Mouse (Mus musculus): ENCODE measurements around the gene Wnt3a. TPM values are rescaled to one million over a fixed set of nuclear protein-coding genes. Genes with fewer than 3 reads are reported as not detected.

The Wnt3a gene
- not detected for polyA plus RNA-seq (2012; fragmentation: generic; extraction: Trizol)
- long read RNA-seq, experiment 1, result 0 reads
- long read RNA-seq, experiment 2, result 0 reads

DNA sequence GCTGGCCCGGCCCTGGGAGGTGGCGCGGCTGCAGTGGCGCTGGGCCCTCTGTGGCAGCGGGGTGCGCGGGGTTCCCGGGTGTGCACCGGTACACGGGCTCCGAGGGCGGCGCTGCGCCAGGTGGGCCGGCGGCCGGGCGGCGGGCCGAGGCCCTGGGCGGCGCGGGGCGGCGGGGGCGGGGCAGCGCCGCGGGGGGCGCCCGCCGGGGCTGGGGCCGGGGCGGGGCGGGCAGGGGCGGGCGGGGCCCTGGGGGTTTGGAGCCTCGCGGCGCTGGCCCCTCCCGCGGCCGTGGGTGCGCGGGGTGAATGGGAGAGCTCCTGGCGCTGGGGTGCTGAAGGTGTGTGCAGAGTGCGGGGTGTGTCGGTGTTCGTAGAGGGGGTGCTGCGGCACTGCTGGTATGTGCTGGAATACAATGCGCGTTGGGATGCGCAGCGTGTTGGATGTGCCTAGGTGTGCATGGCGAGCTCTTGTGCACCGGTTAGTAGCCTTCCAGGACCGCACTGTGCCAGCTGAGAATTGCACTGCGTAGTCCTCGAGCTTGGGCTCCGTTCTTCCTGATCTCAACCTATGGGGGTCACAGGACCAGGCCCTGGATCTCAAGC lies at the start of gene Wnt3a:
Gene Wnt3a, minus strand, starts transcription at position 51 of the 602 bp plus-strand sequence.
- no peak for TF ChIP-seq CEBPB (IDR thresholded peaks at IDR 0.05; ENCODE audit: low read depth)
- H3K27me3 ChIP-seq (ENCODE audit: control insufficient read depth, insufficient read depth, insufficient read length), result peaks cover 63% of the 10 kb centered on the region

DNA sequence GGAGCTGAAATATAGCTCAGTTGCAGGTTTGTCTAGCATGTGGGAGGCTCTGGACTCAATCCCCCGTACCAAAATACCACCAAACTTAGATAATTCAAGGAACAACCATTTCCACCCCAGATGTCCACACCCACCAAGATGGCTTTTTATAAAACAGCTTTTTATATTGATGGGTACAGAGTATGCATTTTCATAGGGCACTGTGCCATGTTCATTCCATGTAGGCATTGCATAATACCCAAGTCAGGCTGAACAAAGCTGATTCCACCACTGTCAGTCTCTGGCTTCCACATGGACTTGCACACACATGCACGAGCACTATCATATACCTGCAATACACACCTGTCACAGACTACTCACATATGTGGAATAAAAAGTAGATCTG lies 48.2 kb upstream of the Wnt3a start:
- Histone ChIP-seq H3K4me3 (ENCODE audit: insufficient read depth, poor library complexity, severe bottlenecking) (no peak overlapping the region), H3K79me2 (ENCODE audit: control insufficient read depth, insufficient read depth) (no peaks in the 10 kb centered on the region), H3K27me3 (ENCODE audit: control insufficient read depth, insufficient read depth, insufficient read length) (peaks cover 10% of the 10 kb centered on the region), H3ac (ENCODE audit: control insufficient read depth, insufficient read length, low read depth) (no peak overlapping the region), H3K79me3 (ENCODE audit: low read depth) (no peaks in the 10 kb centered on the region), H3K36me3 (ENCODE audit: control insufficient read depth, insufficient read depth) (no peaks in the 10 kb centered on the region)
- TF ChIP-seq CEBPB (IDR thresholded peaks at IDR 0.05; ENCODE audit: low read depth) (peak; percentile 10), MYOD1 (IDR thresholded peaks at IDR 0.05; ENCODE audit: control insufficient read depth, insufficient read length, low read depth) (no peak)

More for the DNA sequence above, at the start of gene Wnt3a:
- Histone ChIP-seq H3K36me3 (ENCODE audit: control insufficient read depth, insufficient read depth) (no peaks in the 10 kb centered on the region), H3K79me3 (ENCODE audit: low read depth) (no peaks in the 10 kb centered on the region), H3K4me3 (ENCODE audit: insufficient read depth, poor library complexity, severe bottlenecking) (no peak within 1 kb of the TSS), H3K79me2 (ENCODE audit: control insufficient read depth, insufficient read depth) (no peaks in the 10 kb centered on the region), H3ac (ENCODE audit: control insufficient read depth, insufficient read length, low read depth) (no peak within 1 kb of the TSS)

DNA sequence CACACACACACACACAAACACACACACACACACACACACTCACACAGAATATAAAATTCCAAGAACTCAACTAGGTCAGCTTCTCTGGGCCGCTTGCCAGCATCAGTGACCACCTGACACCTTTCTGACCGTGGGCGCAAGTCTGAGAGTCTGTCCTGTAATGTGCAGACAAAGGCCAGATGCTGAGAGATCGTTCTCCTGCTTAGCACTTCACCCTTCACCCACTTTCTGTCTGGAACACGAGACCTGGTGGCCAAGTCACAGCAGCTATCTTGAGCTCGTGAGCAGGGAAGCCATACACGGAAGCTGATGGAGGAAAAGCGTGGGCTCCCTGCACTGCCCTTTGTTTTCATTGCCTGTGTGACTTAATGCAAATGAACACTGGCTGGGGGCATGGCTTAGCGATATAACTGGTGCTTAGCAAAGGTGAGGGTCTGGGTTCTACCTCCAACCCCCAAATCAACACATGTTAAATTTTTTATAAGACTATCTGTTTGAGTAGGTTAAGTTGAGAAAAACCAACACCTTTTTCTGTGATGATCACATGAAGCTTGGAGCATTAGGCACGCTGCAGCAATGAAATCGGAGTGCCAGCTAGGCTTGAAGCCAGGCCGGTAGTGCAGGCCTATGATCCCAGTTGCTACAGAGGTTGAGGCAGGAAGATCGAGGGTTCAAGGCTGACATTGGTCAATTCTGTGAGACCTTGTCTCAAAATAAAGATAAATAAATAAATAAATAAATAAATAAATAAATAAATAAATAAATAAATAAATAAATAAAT lies 47.6 kb upstream of the Wnt3a start:
- H3ac ChIP-seq (ENCODE audit: control insufficient read depth, insufficient read length, low read depth), result no peak overlapping the region
- no peaks in the 10 kb centered on the region for H3K36me3 ChIP-seq (ENCODE audit: control insufficient read depth, insufficient read depth)
- H3K79me2 ChIP-seq (ENCODE audit: control insufficient read depth, insufficient read depth), result no peaks in the 10 kb centered on the region
- peaks cover 8% of the 10 kb centered on the region for H3K27me3 ChIP-seq (ENCODE audit: control insufficient read depth, insufficient read depth, insufficient read length)
- no peaks in the 10 kb centered on the region for H3K79me3 ChIP-seq (ENCODE audit: low read depth)
- TF ChIP-seq USF1 (IDR thresholded peaks at IDR 0.05; ENCODE audit: low read depth), result no peak
- no peak for TF ChIP-seq FOSL1 (IDR thresholded peaks at IDR 0.05; ENCODE audit: insufficient read depth, low read length, poor library complexity, severe bottlenecking)
- no peak for TF ChIP-seq MYOG (IDR thresholded peaks at IDR 0.05; ENCODE audit: control insufficient read depth, extremely low read depth, insufficient read length)
- TF ChIP-seq CTCF (IDR thresholded peaks at IDR 0.05; ENCODE audit: control insufficient read depth, insufficient read depth, insufficient read length), result no peak
- TF ChIP-seq CEBPB (IDR thresholded peaks at IDR 0.05; ENCODE audit: low read depth), result no peak
- no peak for TF ChIP-seq MAX (IDR thresholded peaks at IDR 0.05)
- TF ChIP-seq MYOD1 (IDR thresholded peaks at IDR 0.05; ENCODE audit: control insufficient read depth, insufficient read length, low read depth), result no peak
- H3K4me3 ChIP-seq (ENCODE audit: insufficient read depth, poor library complexity, severe bottlenecking), result no peak overlapping the region

DNA sequence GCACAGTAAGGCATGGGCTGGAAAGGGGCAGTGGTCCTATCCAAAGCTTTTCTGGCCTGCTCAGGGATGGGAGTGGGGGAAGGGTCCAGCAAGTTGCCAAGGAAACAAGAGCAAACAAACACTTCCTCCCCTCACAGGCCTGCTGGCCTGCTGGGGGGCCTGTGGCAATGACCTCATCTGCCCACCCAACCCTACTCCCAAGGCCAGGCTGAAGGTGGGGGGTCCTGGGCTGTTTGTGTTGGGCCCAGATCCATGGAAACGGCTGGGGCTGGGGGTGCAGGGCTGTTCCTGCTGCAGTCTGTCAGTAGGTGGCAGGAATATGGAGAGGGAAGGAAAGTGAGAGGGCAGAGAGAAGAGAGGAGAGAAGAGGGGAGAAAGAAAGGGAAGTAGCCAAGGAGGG lies 45.8 kb upstream of the Wnt3a start:
- H3K4me3 ChIP-seq (ENCODE audit: insufficient read depth, poor library complexity, severe bottlenecking), result no peak overlapping the region
- H3K36me3 ChIP-seq (ENCODE audit: control insufficient read depth, insufficient read depth), result no peaks in the 10 kb centered on the region
- H3ac ChIP-seq (ENCODE audit: control insufficient read depth, insufficient read length, low read depth), result no peak overlapping the region
- no peaks in the 10 kb centered on the region for H3K79me2 ChIP-seq (ENCODE audit: control insufficient read depth, insufficient read depth)
- peaks cover 4% of the 10 kb centered on the region for H3K27me3 ChIP-seq (ENCODE audit: control insufficient read depth, insufficient read depth, insufficient read length)
- no peaks in the 10 kb centered on the region for H3K79me3 ChIP-seq (ENCODE audit: low read depth)
- TF ChIP-seq CTCF (IDR thresholded peaks at IDR 0.05; ENCODE audit: control insufficient read depth, insufficient read depth, insufficient read length) (no peak), MAX (IDR thresholded peaks at IDR 0.05) (no peak), USF1 (IDR thresholded peaks at IDR 0.05; ENCODE audit: low read depth) (no peak), FOSL1 (IDR thresholded peaks at IDR 0.05; ENCODE audit: insufficient read depth, low read length, poor library complexity, severe bottlenecking) (no peak), MYOG (IDR thresholded peaks at IDR 0.05; ENCODE audit: control insufficient read depth, extremely low read depth, insufficient read length) (no peak), CEBPB (IDR thresholded peaks at IDR 0.05; ENCODE audit: low read depth) (no peak), MYOD1 (IDR thresholded peaks at IDR 0.05; ENCODE audit: control insufficient read depth, insufficient read length, low read depth) (no peak)

DNA sequence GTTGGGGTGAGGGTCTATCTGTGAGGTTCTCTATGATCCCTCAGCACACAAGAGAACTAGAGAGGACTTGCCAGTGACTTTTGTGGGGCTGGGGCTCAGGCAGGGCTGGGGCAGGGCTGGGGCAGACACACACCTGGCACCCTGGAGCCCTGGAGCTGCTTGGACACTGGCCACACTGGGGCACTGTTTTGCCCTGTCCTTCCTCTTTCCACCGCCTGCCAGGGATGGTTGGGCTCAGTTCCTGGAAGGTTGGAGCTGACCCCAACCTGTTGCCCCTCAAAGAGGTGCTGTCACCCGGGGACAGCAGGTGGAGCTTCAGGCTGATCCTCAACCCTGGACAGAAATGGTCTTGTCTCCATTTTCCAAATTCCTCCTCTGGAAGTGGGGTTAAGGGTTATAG lies 45.4 kb upstream of the Wnt3a start:
- TF ChIP-seq MYOD1 (IDR thresholded peaks at IDR 0.05; ENCODE audit: control insufficient read depth, insufficient read length, low read depth) (no peak), CEBPB (IDR thresholded peaks at IDR 0.05; ENCODE audit: low read depth) (no peak), FOSL1 (IDR thresholded peaks at IDR 0.05; ENCODE audit: insufficient read depth, low read length, poor library complexity, severe bottlenecking) (no peak)
- Histone ChIP-seq H3K79me2 (ENCODE audit: control insufficient read depth, insufficient read depth) (no peaks in the 10 kb centered on the region), H3K27me3 (ENCODE audit: control insufficient read depth, insufficient read depth, insufficient read length) (peaks cover 4% of the 10 kb centered on the region), H3K4me3 (ENCODE audit: insufficient read depth, poor library complexity, severe bottlenecking) (no peak overlapping the region), H3ac (ENCODE audit: control insufficient read depth, insufficient read length, low read depth) (no peak overlapping the region), H3K36me3 (ENCODE audit: control insufficient read depth, insufficient read depth) (no peaks in the 10 kb centered on the region), H3K79me3 (ENCODE audit: low read depth) (no peaks in the 10 kb centered on the region)

DNA sequence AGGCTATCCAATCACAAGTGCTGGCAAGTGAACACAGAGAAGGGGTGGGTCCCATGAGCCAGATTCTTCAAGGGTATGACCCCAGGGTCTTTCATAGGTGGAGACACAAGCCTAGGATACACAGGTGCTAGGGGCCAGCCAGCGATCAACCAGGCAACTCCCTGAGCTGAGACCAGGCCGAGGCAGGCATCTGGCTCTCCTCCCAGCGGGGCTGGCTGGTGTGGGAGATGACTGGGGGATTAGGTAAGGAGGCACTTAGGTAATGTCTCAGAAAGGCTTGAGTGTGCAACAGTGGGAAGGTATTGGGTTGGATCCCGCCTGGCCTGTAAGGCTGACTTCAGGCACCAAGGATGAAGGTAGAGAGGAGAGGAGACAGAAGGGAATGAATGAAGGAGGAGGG lies 44.6 kb upstream of the Wnt3a start:
- peaks cover 4% of the 10 kb centered on the region for H3K27me3 ChIP-seq (ENCODE audit: control insufficient read depth, insufficient read depth, insufficient read length)
- no peak overlapping the region for H3ac ChIP-seq (ENCODE audit: control insufficient read depth, insufficient read length, low read depth)
- H3K79me2 ChIP-seq (ENCODE audit: control insufficient read depth, insufficient read depth), result no peaks in the 10 kb centered on the region
- TF ChIP-seq MYOD1 (IDR thresholded peaks at IDR 0.05; ENCODE audit: control insufficient read depth, insufficient read length, low read depth), result no peak
- TF ChIP-seq USF1 (IDR thresholded peaks at IDR 0.05; ENCODE audit: low read depth), result no peak
- TF ChIP-seq CTCF (IDR thresholded peaks at IDR 0.05; ENCODE audit: control insufficient read depth, insufficient read depth, insufficient read length), result no peak
- no peak for TF ChIP-seq MAX (IDR thresholded peaks at IDR 0.05)
- no peak overlapping the region for H3K4me3 ChIP-seq (ENCODE audit: insufficient read depth, poor library complexity, severe bottlenecking)
- H3K79me3 ChIP-seq (ENCODE audit: low read depth), result no peaks in the 10 kb centered on the region
- no peaks in the 10 kb centered on the region for H3K36me3 ChIP-seq (ENCODE audit: control insufficient read depth, insufficient read depth)

Data from C2C12 (cell line).